Mouse (Mus musculus) lung, postnatal 0 days (tissue): ENCODE results near the gene Gm13272.
"Not testable (repeated sequence)": the region's sequence is repeated elsewhere in the genome, so short reads cannot be mapped to it uniquely, and the experiment has no call there.

Source experiments
- CTCF ChIP-seq: IDR thresholded peaks from 2 replicates; pipeline ENCODE4 v1.5.1; 2016; ENCODE audit warnings: antibody characterized with exemption, mild to moderate bottlenecking
- EP300 ChIP-seq: IDR thresholded peaks from 2 replicates; pipeline ENCODE4 v1.6.1; 2016; ENCODE audit warnings: antibody characterized with exemption, mild to moderate bottlenecking, control low read depth

DNA sequence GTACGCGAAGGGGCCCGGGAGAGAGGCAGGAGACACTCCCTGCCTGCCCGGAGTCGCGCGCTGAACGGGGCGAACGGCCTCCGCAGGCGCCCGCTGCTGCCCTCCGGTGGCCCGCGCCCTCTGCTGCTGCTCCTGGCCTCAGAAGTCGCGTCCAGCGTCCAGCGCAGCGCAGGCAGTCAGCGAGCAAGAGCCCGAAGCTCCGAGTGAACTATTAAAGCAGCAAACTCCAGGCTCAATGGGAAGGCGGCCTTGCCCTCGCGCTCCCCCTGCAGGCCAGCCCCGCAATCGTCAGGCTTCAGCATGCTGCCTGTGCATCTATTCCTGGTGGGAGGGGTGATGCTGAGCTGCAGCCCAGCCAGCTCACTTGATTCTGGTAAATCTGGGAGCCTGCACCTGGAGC is at the start of gene Gm13272:
- TF ChIP-seq CTCF, EP300: not testable (repeated sequence)
